Mouse (Mus musculus): ENCODE results near the gene Gnai2. TPM values are rescaled to one million over a fixed set of nuclear protein-coding genes. Genes with fewer than 3 reads are reported as not detected.
"Not testable (repeated sequence)": the region's sequence is repeated elsewhere in the genome, so short reads cannot be mapped to it uniquely, and the experiment has no call there.

Gnai2 gene
- polyA plus RNA-seq, 1 experiment from 2014 or later: 265 TPM

GRCm38 (mm10) chr9:107573774-107574173 lies 61.4 kb downstream of the Gnai2 start:
- TF ChIP-seq CTCF (IDR thresholded peaks at IDR 0.05; ENCODE audit: low read depth): peak; percentile 42
- Histone ChIP-seq H3K4me1 (replicated peaks; ENCODE audit: control insufficient read depth, insufficient read depth, low read length) (peaks cover 13% of the 10 kb centered on the region), H3K36me3 (ENCODE audit: control insufficient read depth, insufficient read depth) (peaks cover 24% of the 10 kb centered on the region; the same call in 1 of the 2 replicates)
- not testable (repeated sequence) for ATAC-seq; H3K9me3 ChIP-seq (ENCODE audit: control insufficient read depth); H3K27ac ChIP-seq (ENCODE audit: low read depth, low read length); H3K4me3 ChIP-seq (ENCODE audit: low read depth, low read length); H3K4me2 ChIP-seq (replicated peaks; ENCODE audit: low read depth); H3K9ac ChIP-seq (ENCODE audit: low read depth, low read length); H3K27me3 ChIP-seq (replicated peaks; ENCODE audit: control insufficient read depth, insufficient read depth, low read length)
- WGBS: 81% methylated on average over 6 of the region's 6 CpGs

- Histone ChIP-seq H3K9ac (ENCODE audit: low read depth, low read length) (no peak overlapping the region), H3K9me3 (ENCODE audit: control insufficient read depth) (no peaks in the 10 kb centered on the region), H3K36me3 (ENCODE audit: control insufficient read depth, insufficient read depth) (peaks cover 24% of the 10 kb centered on the region; the same call in 1 of the 2 replicates), H3K4me3 (ENCODE audit: low read depth, low read length) (no peak overlapping the region), H3K27me3 (replicated peaks; ENCODE audit: control insufficient read depth, insufficient read depth, low read length) (no peaks in the 10 kb centered on the region), H3K27ac (ENCODE audit: low read depth, low read length) (peak overlapping the region; percentile 84), H3K4me1 (replicated peaks; ENCODE audit: control insufficient read depth, insufficient read depth, low read length) (peaks cover 16% of the 10 kb centered on the region), H3K4me2 (replicated peaks; ENCODE audit: low read depth) (peak overlapping the region; percentile 81; the same call in 1 of the 2 replicates)
- WGBS: 93% methylated on average over 2 of the region's 2 CpGs
- ATAC-seq: no peak
- TF ChIP-seq CTCF (IDR thresholded peaks at IDR 0.05; ENCODE audit: low read depth): no peak
Observed at GRCm38 (mm10) chr9:107572327-107572662, 62.9 kb downstream of the Gnai2 start.

- Histone ChIP-seq H3K27me3 (replicated peaks; ENCODE audit: control insufficient read depth, insufficient read depth, low read length) (no peaks in the 10 kb centered on the region), H3K9ac (ENCODE audit: low read depth, low read length) (peak overlapping the region; percentile 22; the same call in 1 of the 2 replicates), H3K4me2 (replicated peaks; ENCODE audit: low read depth) (peak overlapping the region; percentile 81), H3K4me1 (replicated peaks; ENCODE audit: control insufficient read depth, insufficient read depth, low read length) (peaks cover 16% of the 10 kb centered on the region), H3K9me3 (ENCODE audit: control insufficient read depth) (no peaks in the 10 kb centered on the region), H3K4me3 (ENCODE audit: low read depth, low read length) (0 out of 2 replicates have a peak overlapping the region, but pooled peaks have one; percentile 72), H3K36me3 (ENCODE audit: control insufficient read depth, insufficient read depth) (peaks cover 24% of the 10 kb centered on the region; the same call in 1 of the 2 replicates), H3K27ac (ENCODE audit: low read depth, low read length) (peak overlapping the region; percentile 84)
- TF ChIP-seq CTCF (IDR thresholded peaks at IDR 0.05; ENCODE audit: low read depth): no peak
- WGBS: 68% methylated on average over 22 of the region's 22 CpGs
- peak; percentile 1; the same call in 1 of the 2 replicates for ATAC-seq
Observed at GRCm38 (mm10) chr9:107571534-107572326, 63.4 kb downstream of the Gnai2 start.

- ATAC-seq: peak; percentile 27
- H3K4me1 ChIP-seq (replicated peaks; ENCODE audit: control insufficient read depth, insufficient read depth, low read length): peaks cover 15% of the 10 kb centered on the region
- peak overlapping the region; percentile 72 for H3K9ac ChIP-seq (ENCODE audit: low read depth, low read length)
- peak overlapping the region; percentile 81 for H3K4me2 ChIP-seq (replicated peaks; ENCODE audit: low read depth)
- H3K36me3 ChIP-seq (ENCODE audit: control insufficient read depth, insufficient read depth): peaks cover 24% of the 10 kb centered on the region; the same call in 1 of the 2 replicates
- H3K4me3 ChIP-seq (ENCODE audit: low read depth, low read length): peak overlapping the region; percentile 72; the same call in 1 of the 2 replicates
- peak overlapping the region; percentile 84 for H3K27ac ChIP-seq (ENCODE audit: low read depth, low read length)
- H3K27me3 ChIP-seq (replicated peaks; ENCODE audit: control insufficient read depth, insufficient read depth, low read length): no peaks in the 10 kb centered on the region
- no peaks in the 10 kb centered on the region for H3K9me3 ChIP-seq (ENCODE audit: control insufficient read depth)
- WGBS: 49% methylated on average over 21 of the region's 21 CpGs
- no peak for TF ChIP-seq CTCF (IDR thresholded peaks at IDR 0.05; ENCODE audit: low read depth)
Observed at GRCm38 (mm10) chr9:107570845-107571244, 64.3 kb downstream of the Gnai2 start.

- no peak for ATAC-seq
- Histone ChIP-seq H3K4me1 (replicated peaks; ENCODE audit: control insufficient read depth, insufficient read depth, low read length) (peaks cover 15% of the 10 kb centered on the region), H3K36me3 (ENCODE audit: control insufficient read depth, insufficient read depth) (peaks cover 24% of the 10 kb centered on the region; the same call in 1 of the 2 replicates), H3K4me2 (replicated peaks; ENCODE audit: low read depth) (peak overlapping the region; percentile 81), H3K9ac (ENCODE audit: low read depth, low read length) (peak overlapping the region; percentile 72), H3K4me3 (ENCODE audit: low read depth, low read length) (peak overlapping the region; percentile 72), H3K27ac (ENCODE audit: low read depth, low read length) (peak overlapping the region; percentile 84), H3K27me3 (replicated peaks; ENCODE audit: control insufficient read depth, insufficient read depth, low read length) (no peaks in the 10 kb centered on the region), H3K9me3 (ENCODE audit: control insufficient read depth) (no peaks in the 10 kb centered on the region)
- WGBS: 29% methylated on average over 13 of the region's 13 CpGs
- TF ChIP-seq CTCF (IDR thresholded peaks at IDR 0.05; ENCODE audit: low read depth): no peak
Observed at GRCm38 (mm10) chr9:107570016-107570415, 65.2 kb downstream of the Gnai2 start.

- Histone ChIP-seq H3K9ac (ENCODE audit: low read depth, low read length) (peak overlapping the region; percentile 72), H3K9me3 (ENCODE audit: control insufficient read depth) (no peaks in the 10 kb centered on the region), H3K36me3 (ENCODE audit: control insufficient read depth, insufficient read depth) (peaks cover 24% of the 10 kb centered on the region; the same call in 1 of the 2 replicates), H3K4me1 (replicated peaks; ENCODE audit: control insufficient read depth, insufficient read depth, low read length) (peaks cover 15% of the 10 kb centered on the region), H3K4me3 (ENCODE audit: low read depth, low read length) (peak overlapping the region; percentile 72), H3K4me2 (replicated peaks; ENCODE audit: low read depth) (peak overlapping the region; percentile 81), H3K27ac (ENCODE audit: low read depth, low read length) (peak overlapping the region; percentile 84), H3K27me3 (replicated peaks; ENCODE audit: control insufficient read depth, insufficient read depth, low read length) (no peaks in the 10 kb centered on the region)
- peak; percentile 3; the same call in 1 of the 2 replicates for ATAC-seq
- TF ChIP-seq CTCF (IDR thresholded peaks at IDR 0.05; ENCODE audit: low read depth): no peak
- 0% methylated on average over 23 of the region's 23 CpGs for WGBS
Observed at GRCm38 (mm10) chr9:107569270-107569669, 65.9 kb downstream of the Gnai2 start.

Data from intestine, postnatal 0 days (tissue).